Mouse (Mus musculus) myocyte (in vitro differentiated cells): Measurements from ENCODE around the gene Ap2a2.

Source experiments
- CEBPB ChIP-seq: IDR thresholded peaks from 2 replicates; pipeline ENCODE4 v1.6.1; 2011; ENCODE audit warnings: mild to moderate bottlenecking, moderate library complexity; ENCODE audit not compliant: poor library complexity, insufficient read depth, severe bottlenecking
- MAX ChIP-seq: IDR thresholded peaks from one replicate; pipeline ENCODE4 v1.6.1; 2011; ENCODE audit warnings: low read depth, mild to moderate bottlenecking, control low read depth
- USF1 ChIP-seq: IDR thresholded peaks from one replicate; pipeline ENCODE4 v1.6.1; 2011; ENCODE audit warnings: low read depth, mild to moderate bottlenecking, control low read depth, moderate library complexity

- TF ChIP-seq CEBPB (no peak), USF1 (no peak), MAX (no peak)
Observed at GRCm38 (mm10) chr7:141523007-141523406, 39.0 kb upstream of the Ap2a2 start.
